Mouse (Mus musculus): Measurements from ENCODE around the gene Zfp612. TPM values are rescaled to one million over a fixed set of nuclear protein-coding genes. Genes with fewer than 3 reads are reported as not detected.

Gene Zfp612
- polyA plus RNA-seq, 1 experiment, result 2.8 TPM

GRCm38 (mm10) chr8:110101676-110102075, 22.1 kb downstream of the Zfp612 start:
- H3K9me3 ChIP-seq (replicated peaks; ENCODE audit: control insufficient read depth, insufficient read depth, low read length, poor library complexity, severe bottlenecking), result no peaks in the 10 kb centered on the region
- no peaks in the 10 kb centered on the region for H3K27me3 ChIP-seq (ENCODE audit: control insufficient read depth, insufficient read depth, low read length, poor library complexity, severe bottlenecking)
- H3K4me3 ChIP-seq (ENCODE audit: low read depth, low read length), result no peak overlapping the region
- TF ChIP-seq POLR2A (IDR thresholded peaks at IDR 0.05; ENCODE audit: insufficient read depth, low read length), result no peak
- no peak for TF ChIP-seq CTCF (IDR thresholded peaks at IDR 0.05; ENCODE audit: low read depth, low read length)
- TF ChIP-seq EP300 (IDR thresholded peaks at IDR 0.05; ENCODE audit: insufficient read depth, low read depth, low read length), result no peak
- no peak overlapping the region for H3K27ac ChIP-seq (ENCODE audit: insufficient read depth, low read length)
- no peak overlapping the region for H3K9ac ChIP-seq (ENCODE audit: low read depth, poor library complexity, severe bottlenecking)
- no peaks in the 10 kb centered on the region for H3K4me1 ChIP-seq (ENCODE audit: control insufficient read depth, insufficient read depth, low read length)
- no peaks in the 10 kb centered on the region for H3K36me3 ChIP-seq (ENCODE audit: control insufficient read depth, insufficient read depth, low read length, poor library complexity, severe bottlenecking)

GRCm38 (mm10) chr8:110102653-110103052, 23.1 kb downstream of the Zfp612 start, which contains the start of gene Gm17720:
Gene Gm17720 (minus strand): TSS chr8:110102753.
- no peak within 1 kb of the TSS for H3K9ac ChIP-seq (ENCODE audit: low read depth, poor library complexity, severe bottlenecking)
- TF ChIP-seq CTCF (IDR thresholded peaks at IDR 0.05; ENCODE audit: low read depth, low read length) (no peak), POLR2A (IDR thresholded peaks at IDR 0.05; ENCODE audit: insufficient read depth, low read length) (no peak), EP300 (IDR thresholded peaks at IDR 0.05; ENCODE audit: insufficient read depth, low read depth, low read length) (no peak)

GRCm38 (mm10) chr8:110119715-110120114, 40.2 kb downstream of the Zfp612 start:
- Histone ChIP-seq H3K4me3 (ENCODE audit: low read depth, low read length) (no peak overlapping the region), H3K4me1 (ENCODE audit: control insufficient read depth, insufficient read depth, low read length) (no peaks in the 10 kb centered on the region), H3K36me3 (ENCODE audit: control insufficient read depth, insufficient read depth, low read length, poor library complexity, severe bottlenecking) (no peaks in the 10 kb centered on the region), H3K9ac (ENCODE audit: low read depth, poor library complexity, severe bottlenecking) (no peak overlapping the region), H3K9me3 (replicated peaks; ENCODE audit: control insufficient read depth, insufficient read depth, low read length, poor library complexity, severe bottlenecking) (no peaks in the 10 kb centered on the region), H3K27me3 (ENCODE audit: control insufficient read depth, insufficient read depth, low read length, poor library complexity, severe bottlenecking) (no peaks in the 10 kb centered on the region), H3K27ac (ENCODE audit: insufficient read depth, low read length) (no peak overlapping the region)
- TF ChIP-seq CTCF (IDR thresholded peaks at IDR 0.05; ENCODE audit: low read depth, low read length) (peak; percentile 76), POLR2A (IDR thresholded peaks at IDR 0.05; ENCODE audit: insufficient read depth, low read length) (no peak), EP300 (IDR thresholded peaks at IDR 0.05; ENCODE audit: insufficient read depth, low read depth, low read length) (no peak)

More at GRCm38 (mm10) chr8:110102653-110103052, 23.1 kb downstream of the Zfp612 start, which contains the start of gene Gm17720:
- H3K36me3 ChIP-seq (ENCODE audit: control insufficient read depth, insufficient read depth, low read length, poor library complexity, severe bottlenecking), result no peaks in the 10 kb centered on the region
- H3K4me3 ChIP-seq (ENCODE audit: low read depth, low read length), result no peak within 1 kb of the TSS
- H3K9me3 ChIP-seq (replicated peaks; ENCODE audit: control insufficient read depth, insufficient read depth, low read length, poor library complexity, severe bottlenecking), result no peaks in the 10 kb centered on the region
- H3K27ac ChIP-seq (ENCODE audit: insufficient read depth, low read length), result no peak within 1 kb of the TSS
- no peaks in the 10 kb centered on the region for H3K4me1 ChIP-seq (ENCODE audit: control insufficient read depth, insufficient read depth, low read length)
- H3K27me3 ChIP-seq (ENCODE audit: control insufficient read depth, insufficient read depth, low read length, poor library complexity, severe bottlenecking), result no peaks in the 10 kb centered on the region

GRCm38 (mm10) chr8:110130537-110130936, 51.0 kb downstream of the Zfp612 start:
- Histone ChIP-seq H3K9ac (ENCODE audit: low read depth, poor library complexity, severe bottlenecking) (no peak overlapping the region), H3K4me3 (ENCODE audit: low read depth, low read length) (no peak overlapping the region), H3K27ac (ENCODE audit: insufficient read depth, low read length) (no peak overlapping the region), H3K4me1 (ENCODE audit: control insufficient read depth, insufficient read depth, low read length) (no peaks in the 10 kb centered on the region), H3K27me3 (ENCODE audit: control insufficient read depth, insufficient read depth, low read length, poor library complexity, severe bottlenecking) (no peaks in the 10 kb centered on the region), H3K36me3 (ENCODE audit: control insufficient read depth, insufficient read depth, low read length, poor library complexity, severe bottlenecking) (no peaks in the 10 kb centered on the region), H3K9me3 (replicated peaks; ENCODE audit: control insufficient read depth, insufficient read depth, low read length, poor library complexity, severe bottlenecking) (no peaks in the 10 kb centered on the region)
- TF ChIP-seq POLR2A (IDR thresholded peaks at IDR 0.05; ENCODE audit: insufficient read depth, low read length), result no peak
- TF ChIP-seq EP300 (IDR thresholded peaks at IDR 0.05; ENCODE audit: insufficient read depth, low read depth, low read length), result no peak
- TF ChIP-seq CTCF (IDR thresholded peaks at IDR 0.05; ENCODE audit: low read depth, low read length), result peak; percentile 91

- Histone ChIP-seq H3K27ac (ENCODE audit: insufficient read depth, low read length) (no peak overlapping the region), H3K4me1 (ENCODE audit: control insufficient read depth, insufficient read depth, low read length) (no peaks in the 10 kb centered on the region), H3K27me3 (ENCODE audit: control insufficient read depth, insufficient read depth, low read length, poor library complexity, severe bottlenecking) (no peaks in the 10 kb centered on the region), H3K9me3 (replicated peaks; ENCODE audit: control insufficient read depth, insufficient read depth, low read length, poor library complexity, severe bottlenecking) (no peaks in the 10 kb centered on the region), H3K9ac (ENCODE audit: low read depth, poor library complexity, severe bottlenecking) (no peak overlapping the region), H3K4me3 (ENCODE audit: low read depth, low read length) (no peak overlapping the region), H3K36me3 (ENCODE audit: control insufficient read depth, insufficient read depth, low read length, poor library complexity, severe bottlenecking) (no peaks in the 10 kb centered on the region)
- TF ChIP-seq POLR2A (IDR thresholded peaks at IDR 0.05; ENCODE audit: insufficient read depth, low read length) (no peak), EP300 (IDR thresholded peaks at IDR 0.05; ENCODE audit: insufficient read depth, low read depth, low read length) (no peak), CTCF (IDR thresholded peaks at IDR 0.05; ENCODE audit: low read depth, low read length) (no peak)
Measured at GRCm38 (mm10) chr8:110134236-110134635, 54.7 kb downstream of the Zfp612 start.

GRCm38 (mm10) chr8:110135515-110135914, 56.0 kb downstream of the Zfp612 start:
- Histone ChIP-seq H3K36me3 (ENCODE audit: control insufficient read depth, insufficient read depth, low read length, poor library complexity, severe bottlenecking) (no peaks in the 10 kb centered on the region), H3K9me3 (replicated peaks; ENCODE audit: control insufficient read depth, insufficient read depth, low read length, poor library complexity, severe bottlenecking) (no peaks in the 10 kb centered on the region), H3K4me3 (ENCODE audit: low read depth, low read length) (no peak overlapping the region), H3K9ac (ENCODE audit: low read depth, poor library complexity, severe bottlenecking) (no peak overlapping the region), H3K27me3 (ENCODE audit: control insufficient read depth, insufficient read depth, low read length, poor library complexity, severe bottlenecking) (no peaks in the 10 kb centered on the region; the same call in 1 of the 2 replicates), H3K4me1 (ENCODE audit: control insufficient read depth, insufficient read depth, low read length) (no peaks in the 10 kb centered on the region), H3K27ac (ENCODE audit: insufficient read depth, low read length) (no peak overlapping the region)
- TF ChIP-seq CTCF (IDR thresholded peaks at IDR 0.05; ENCODE audit: low read depth, low read length) (no peak), POLR2A (IDR thresholded peaks at IDR 0.05; ENCODE audit: insufficient read depth, low read length) (no peak), EP300 (IDR thresholded peaks at IDR 0.05; ENCODE audit: insufficient read depth, low read depth, low read length) (no peak)

Measured in ES-Bruce4 (cell line).